Mouse (Mus musculus) liver, adult 2 months (tissue): ENCODE measurements at regions not wholly inside any gene's neighbourhood (a gene's known extent, or its start where the extent isn't known, plus 50 kb on each side); places are given as distances from the start of the nearest gene placed in this dataset.

Source experiments
- CTCF ChIP-seq: fragments of 200-500 bp; IDR thresholded peaks from 2 replicates; pipeline ENCODE4 v1.5.1; 2011; ENCODE audit warnings: low read depth, low read length, control low read depth
- POLR2A ChIP-seq: fragments of 200-500 bp; IDR thresholded peaks from 2 replicates; pipeline ENCODE4 v1.6.1; 2011; ENCODE audit warnings: low read length, control low read depth; ENCODE audit not compliant: insufficient read depth; ENCODE audit errors: extremely low read depth

- TF ChIP-seq CTCF (no peak), POLR2A (no peak)
Observed at GRCm38 (mm10) chr8:10878371-10878770, 129.9 kb downstream of the Irs2 start.
